Comparison of ENCODE assay signal across 8 mouse cellular contexts in the genomic region with DNA sequence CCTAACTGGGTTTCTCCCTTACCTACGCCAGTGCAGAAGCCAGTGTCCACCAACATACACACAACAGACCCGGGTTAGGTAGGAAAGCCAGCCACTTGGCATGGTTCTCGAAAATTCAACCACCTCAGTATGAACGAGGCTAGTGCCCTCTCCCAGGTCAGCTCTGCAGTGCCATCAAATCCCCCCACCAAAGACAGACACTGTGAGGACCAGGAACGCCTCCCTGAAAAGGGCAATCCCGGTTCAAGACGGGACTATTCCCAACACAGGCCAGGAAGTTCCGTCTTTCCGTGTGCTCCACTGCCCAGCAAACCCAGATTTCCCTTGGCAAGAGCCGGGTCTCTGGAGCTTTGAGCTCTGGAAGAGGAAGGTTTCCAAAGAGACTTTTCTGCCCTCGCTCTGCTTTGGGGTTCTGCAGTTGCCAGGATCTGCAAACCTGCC. TPM values are rescaled to one million over a fixed set of nuclear protein-coding genes. Genes with fewer than 3 reads are reported as not detected.
A peak's percentile ranks its signal among the peaks of the same experiment; 100 is the strongest.
DNase-seq lines count a peak whose midpoint lies in the region; ATAC-seq and TF ChIP-seq lines count a peak whose summit lies in the region.

No protein-coding gene starts in this region.

- no peaks in the 10 kb centered on the region for H3K36me3 ChIP-seq in kidney, embryonic 16.5 days (ENCODE audit: insufficient read depth, low read length)
- H3K36me3 ChIP-seq in forebrain, embryonic 11.5 days (ENCODE audit: control insufficient read depth, insufficient read depth, low read length) = no peaks in the 10 kb centered on the region
- no peaks in the 10 kb centered on the region for H3K36me3 ChIP-seq in intestine, embryonic 16.5 days (ENCODE audit: control insufficient read depth, insufficient read depth, low read length)
- H3K36me3 ChIP-seq in midbrain, postnatal 0 days (ENCODE audit: insufficient read depth, low read length) = no peaks in the 10 kb centered on the region

- no peaks in the 10 kb centered on the region for H3K9me3 ChIP-seq in kidney, embryonic 16.5 days (ENCODE audit: low read length)
- H3K9me3 ChIP-seq in forebrain, embryonic 11.5 days (ENCODE audit: control insufficient read depth, low read length) = no peaks in the 10 kb centered on the region
- H3K9me3 ChIP-seq in intestine, embryonic 16.5 days (ENCODE audit: control insufficient read depth, low read length) = no peaks in the 10 kb centered on the region
- H3K9me3 ChIP-seq in midbrain, postnatal 0 days (ENCODE audit: low read length) = no peaks in the 10 kb centered on the region

- ATAC-seq in kidney, embryonic 16.5 days (ENCODE audit: low FRiP score, low TSS enrichment) = no peak
- ATAC-seq in forebrain, embryonic 11.5 days (replicated peaks; ENCODE audit: low FRiP score) = peak; percentile 10; the same call in 1 of the 2 replicates
- no peak for ATAC-seq in intestine, embryonic 16.5 days
- no peak for ATAC-seq in midbrain, postnatal 0 days (ENCODE audit: low FRiP score)

- no peaks in the 10 kb centered on the region for H3K27me3 ChIP-seq in kidney, embryonic 16.5 days (ENCODE audit: insufficient read depth, low read length)
- H3K27me3 ChIP-seq in forebrain, embryonic 11.5 days (ENCODE audit: control insufficient read depth, insufficient read depth, low read length) = no peaks in the 10 kb centered on the region
- no peaks in the 10 kb centered on the region for H3K27me3 ChIP-seq in intestine, embryonic 16.5 days (replicated peaks; ENCODE audit: control insufficient read depth, insufficient read depth, low read length)
- no peaks in the 10 kb centered on the region for H3K27me3 ChIP-seq in midbrain, postnatal 0 days (ENCODE audit: insufficient read depth, low read length)

- H3K9ac ChIP-seq in kidney, embryonic 16.5 days (replicated peaks; ENCODE audit: low read length) = peak overlapping the region; percentile 64
- H3K9ac ChIP-seq in forebrain, embryonic 11.5 days (ENCODE audit: low read length) = peak overlapping the region; percentile 69
- peak overlapping the region; percentile 79 for H3K9ac ChIP-seq in intestine, embryonic 16.5 days (ENCODE audit: low read depth, low read length)
- peak overlapping the region; percentile 68 for H3K9ac ChIP-seq in midbrain, postnatal 0 days (replicated peaks; ENCODE audit: low read length, poor library complexity, severe bottlenecking)

- no peak for DNase-seq in kidney, adult 8-10 months
- peak; percentile 48 for DNase-seq in forebrain, embryonic 11.5 days (ENCODE audit: low spot score)
- no peak for DNase-seq in midbrain, postnatal 0 days (ENCODE audit: low spot score)
- DNase-seq in gastrocnemius, postnatal 10 days = no peak
- DNase-seq in urinary bladder, postnatal 10 days (ENCODE audit: low spot score) = no peak

- H3K27ac ChIP-seq in kidney, embryonic 16.5 days (ENCODE audit: low read length) = peak overlapping the region; percentile 75
- no peak overlapping the region for H3K27ac ChIP-seq in brown adipose tissue, adult 24 weeks (replicated peaks; ENCODE audit: low read depth, low read length)
- no peak overlapping the region for H3K27ac ChIP-seq in forebrain, embryonic 11.5 days (ENCODE audit: low read depth, low read length)
- H3K27ac ChIP-seq in intestine, embryonic 16.5 days (ENCODE audit: low read length) = peak overlapping the region; percentile 59
- peak overlapping the region; percentile 89 for H3K27ac ChIP-seq in midbrain, postnatal 0 days (ENCODE audit: low read depth, low read length)

- no peak for TF ChIP-seq CTCF in midbrain, postnatal 0 days (IDR thresholded peaks at IDR 0.05)

- peak overlapping the region; percentile 66 for H3K4me3 ChIP-seq in kidney, embryonic 16.5 days (ENCODE audit: low read length)
- H3K4me3 ChIP-seq in brown adipose tissue, adult 24 weeks (ENCODE audit: insufficient read depth, low read depth, low read length) = peak overlapping the region; percentile 58
- peak overlapping the region; percentile 51 for H3K4me3 ChIP-seq in forebrain, embryonic 11.5 days (ENCODE audit: low read depth, low read length)
- peak overlapping the region; percentile 63 for H3K4me3 ChIP-seq in intestine, embryonic 16.5 days (ENCODE audit: low read length)
- peak overlapping the region; percentile 58 for H3K4me3 ChIP-seq in midbrain, postnatal 0 days (ENCODE audit: low read depth, low read length)

- WGBS in kidney, embryonic 16.5 days = 12% methylated on average over 11 of the region's 11 CpGs
- WGBS in forebrain, embryonic 11.5 days = 17% methylated on average over 11 of the region's 11 CpGs
- 12% methylated on average over 11 of the region's 11 CpGs for WGBS in intestine, embryonic 16.5 days
- 13% methylated on average over 11 of the region's 11 CpGs for WGBS in midbrain, postnatal 0 days

- peak overlapping the region; percentile 85 for H3K4me2 ChIP-seq in kidney, embryonic 16.5 days (replicated peaks; ENCODE audit: low read depth, low read length)
- H3K4me2 ChIP-seq in forebrain, embryonic 11.5 days (ENCODE audit: low read depth, low read length, severe bottlenecking) = peak overlapping the region; percentile 87
- H3K4me2 ChIP-seq in intestine, embryonic 16.5 days (ENCODE audit: low read depth, low read length) = peak overlapping the region; percentile 91
- peak overlapping the region; percentile 77 for H3K4me2 ChIP-seq in midbrain, postnatal 0 days (ENCODE audit: low read depth, low read length, poor library complexity, severe bottlenecking)

- H3K4me1 ChIP-seq in kidney, embryonic 16.5 days (ENCODE audit: insufficient read depth, low read length) = peaks cover 25% of the 10 kb centered on the region
- H3K4me1 ChIP-seq in brown adipose tissue, adult 24 weeks (ENCODE audit: control insufficient read depth, insufficient read depth, insufficient read length, low read length) = peaks cover 6% of the 10 kb centered on the region; the same call in 1 of the 2 replicates
- H3K4me1 ChIP-seq in forebrain, embryonic 11.5 days (replicated peaks; ENCODE audit: control insufficient read depth, insufficient read depth, low read length) = peaks cover 12% of the 10 kb centered on the region
- peaks cover 9% of the 10 kb centered on the region for H3K4me1 ChIP-seq in intestine, embryonic 16.5 days (ENCODE audit: control insufficient read depth, insufficient read depth, low read length)
- H3K4me1 ChIP-seq in midbrain, postnatal 0 days (ENCODE audit: insufficient read depth, low read length) = peaks cover 17% of the 10 kb centered on the region

RNA-seq across cellular contexts. Expression of a gene that starts 0.8 kb away (rescaled TPM):
- 8.2 and 9.2 TPM in 2 replicates for polyA plus RNA-seq in kidney, embryonic 16.5 days (2015; fragmentation: Nextera tagmentation; extraction: Ambion mirVana)
- 0.20 and 0.46 TPM in 2 replicates for polyA plus RNA-seq in brown adipose tissue, adult 24 weeks (2012; ENCODE audit: insufficient read depth, insufficient read length, missing spikeins)
- 3.1 TPM in 2 replicates for polyA plus RNA-seq in forebrain, embryonic 11.5 days (2014; fragmentation: Nextera tagmentation; extraction: Ambion mirVana)
- 1.9 and 2.4 TPM in 2 replicates for polyA plus RNA-seq in intestine, embryonic 16.5 days (2015; fragmentation: Nextera tagmentation; extraction: Ambion mirVana)
- 11.0 and 13.4 TPM in 2 replicates for total RNA-seq in midbrain, postnatal 0 days (2014; rRNA removed)
- polyA plus RNA-seq in midbrain, postnatal 0 days (2015; fragmentation: Nextera tagmentation; extraction: Ambion mirVana) = 9.8 and 11.2 TPM in 2 replicates
- total RNA-seq in gastrocnemius, postnatal 10 days (2021) = 1 to 10 TPM; 1.4 TPM

RNA-seq across cellular contexts. Expression of a gene that starts 15.7 kb away (rescaled TPM):
- polyA plus RNA-seq in kidney, embryonic 16.5 days (2015; fragmentation: Nextera tagmentation; extraction: Ambion mirVana) = 23.2 and 32.9 TPM in 2 replicates
- polyA plus RNA-seq in brown adipose tissue, adult 24 weeks (2012; ENCODE audit: insufficient read depth, insufficient read length, missing spikeins) = 31.9 and 46.9 TPM in 2 replicates
- polyA plus RNA-seq in forebrain, embryonic 11.5 days (2014; fragmentation: Nextera tagmentation; extraction: Ambion mirVana) = 50.5 and 51.2 TPM in 2 replicates
- 20.0 and 20.9 TPM in 2 replicates for polyA plus RNA-seq in intestine, embryonic 16.5 days (2015; fragmentation: Nextera tagmentation; extraction: Ambion mirVana)
- 183 and 185 TPM in 2 replicates for total RNA-seq in midbrain, postnatal 0 days (2014; rRNA removed)
- polyA plus RNA-seq in midbrain, postnatal 0 days (2015; fragmentation: Nextera tagmentation; extraction: Ambion mirVana) = 51.4 and 62.5 TPM in 2 replicates
- 10 to 100 TPM; 90.3 to 91.7 TPM for total RNA-seq in gastrocnemius, postnatal 10 days (2021)

RNA-seq across cellular contexts. Expression of a gene that starts 44.8 kb away (rescaled TPM):
- 38.6 and 39.9 TPM in 2 replicates for polyA plus RNA-seq in kidney, embryonic 16.5 days (2015; fragmentation: Nextera tagmentation; extraction: Ambion mirVana)
- 35.6 and 46.5 TPM in 2 replicates for polyA plus RNA-seq in brown adipose tissue, adult 24 weeks (2012; ENCODE audit: insufficient read depth, insufficient read length, missing spikeins)
- polyA plus RNA-seq in forebrain, embryonic 11.5 days (2014; fragmentation: Nextera tagmentation; extraction: Ambion mirVana) = 41.6 and 45.8 TPM in 2 replicates
- polyA plus RNA-seq in intestine, embryonic 16.5 days (2015; fragmentation: Nextera tagmentation; extraction: Ambion mirVana) = 53.8 and 54.1 TPM in 2 replicates
- 18.4 and 23.3 TPM in 2 replicates for total RNA-seq in midbrain, postnatal 0 days (2014; rRNA removed)
- 54.3 and 54.6 TPM in 2 replicates for polyA plus RNA-seq in midbrain, postnatal 0 days (2015; fragmentation: Nextera tagmentation; extraction: Ambion mirVana)
- total RNA-seq in gastrocnemius, postnatal 10 days (2021) = 1 to 10 TPM; 9.6 to 9.7 TPM

Comparison
In these comparisons a context has a peak if more than half of its experiments do, and no peak if none do; other contexts are left out.
1. H3K27ac ChIP-seq: peak in kidney, embryonic 16.5 days (single experiment), intestine, embryonic 16.5 days (single experiment) and midbrain, postnatal 0 days (single experiment); none in brown adipose tissue, adult 24 weeks (single experiment) and forebrain, embryonic 11.5 days (single experiment).
2. Peak in every context shown above with its lines, with median percentiles within 50 percentile points of each other: H3K4me2 ChIP-seq, H3K4me3 ChIP-seq and H3K9ac ChIP-seq.